Mouse (Mus musculus) inflammation-experienced regulatory T-cells, adult 6 months (primary cell): ENCODE measurements at regions not wholly inside any gene's neighbourhood (a gene's known extent, or its start where the extent isn't known, plus 50 kb on each side); places are given as distances from the start of the nearest gene placed in this dataset.

ENCODE experiments used
- ATAC-seq: one replicate; pipeline ENCODE4 v1.8.0; 2017

DNA sequence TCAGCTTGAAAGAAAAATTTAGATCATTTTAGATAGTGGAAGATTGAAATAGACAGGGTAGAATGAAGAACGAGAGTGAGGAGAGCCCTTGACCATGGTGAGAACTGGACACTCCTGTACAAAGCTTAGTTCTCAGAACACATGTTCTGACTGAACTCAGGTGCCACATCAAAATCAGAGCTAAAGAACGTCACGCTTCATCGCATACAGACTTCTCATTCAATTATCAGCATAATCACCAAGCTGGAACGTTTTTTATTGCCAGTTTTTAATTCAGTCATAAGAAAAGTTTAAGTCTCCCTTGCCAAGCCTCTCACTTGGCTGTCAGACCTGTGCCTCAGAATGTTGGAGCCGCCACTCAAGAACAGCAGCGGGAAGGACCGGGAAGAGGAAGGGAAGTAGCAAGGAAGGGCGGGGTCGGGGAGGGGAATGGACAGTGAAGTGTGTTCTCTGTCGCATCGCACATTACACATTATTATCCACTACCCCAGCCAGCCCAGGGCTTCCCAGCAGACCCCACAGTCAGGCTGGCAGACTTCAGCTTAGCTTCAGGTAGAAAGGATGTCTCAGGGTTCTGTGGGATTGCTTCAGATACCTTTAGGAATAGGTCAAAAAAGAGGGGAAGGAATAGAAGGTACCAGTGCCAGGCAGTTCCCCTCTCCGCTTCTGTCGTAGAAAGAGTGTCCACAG lies 140.1 kb upstream of the Smim15 start:
- ATAC-seq: no peak

GRCm38 (mm10) chr13:107903150-107903959 lies 140.9 kb upstream of the Smim15 start:
- peak; percentile 75 for ATAC-seq

GRCm38 (mm10) chr13:107902800-107903149 lies 141.5 kb upstream of the Smim15 start:
- ATAC-seq: peak; percentile 39

- ATAC-seq: no peak
Measured at GRCm38 (mm10) chr13:107899600-107900229, 144.5 kb upstream of the Smim15 start.

- ATAC-seq: no peak
Measured at GRCm38 (mm10) chr13:107897646-107898045, 146.6 kb upstream of the Smim15 start.

GRCm38 (mm10) chr13:107897184-107897583 lies 147.1 kb upstream of the Smim15 start:
- peak; percentile 93 for ATAC-seq

DNA sequence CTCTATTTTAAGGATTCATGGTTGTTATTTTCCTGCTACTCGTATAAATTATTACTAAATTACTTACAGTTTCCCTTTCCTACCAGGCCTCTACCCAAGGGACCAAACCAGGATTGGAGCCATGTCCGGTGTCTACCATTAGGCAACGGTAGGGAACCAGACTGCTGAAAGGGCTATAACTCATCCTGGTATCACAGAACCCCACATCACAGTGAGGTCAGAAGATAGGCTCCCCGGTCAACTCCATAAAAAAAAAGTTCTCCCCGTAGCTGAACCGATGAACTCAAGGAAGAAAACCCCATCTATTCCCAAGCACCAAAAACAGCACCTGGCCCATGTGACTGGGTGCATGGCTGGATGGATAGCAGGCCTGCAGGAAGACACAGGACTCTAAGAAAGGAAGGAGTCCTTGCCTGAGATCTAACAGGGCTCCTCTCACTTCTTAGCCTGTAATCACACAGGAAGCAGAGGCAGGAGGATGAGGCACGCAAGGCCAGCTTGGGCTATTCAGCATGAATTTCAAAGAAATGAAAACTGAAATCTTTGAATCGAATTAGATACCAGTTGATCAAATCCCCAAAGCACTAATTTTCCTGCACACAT lies 150.6 kb upstream of the Smim15 start:
- no peak for ATAC-seq

GRCm38 (mm10) chr13:107893081-107893480 lies 151.2 kb upstream of the Smim15 start:
- ATAC-seq: no peak

DNA sequence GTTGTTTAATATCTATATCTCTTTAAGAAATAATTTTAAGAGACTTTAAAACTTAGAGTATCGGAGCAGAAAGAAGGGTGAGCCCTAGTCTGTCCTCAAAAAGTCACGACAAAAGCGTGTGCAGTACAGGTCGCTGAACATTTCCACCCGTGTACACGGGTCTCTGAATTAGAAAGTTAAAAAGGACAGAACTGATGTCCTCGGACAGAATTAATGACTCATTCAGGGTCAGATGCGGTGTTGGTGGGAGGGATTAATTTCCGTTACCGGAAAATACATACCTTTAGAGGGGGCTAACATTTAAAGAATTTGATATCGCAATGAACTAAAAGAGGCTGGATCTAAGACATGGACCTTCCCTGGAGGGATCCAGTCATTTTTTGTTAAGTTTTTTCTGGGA lies 152.3 kb upstream of the Smim15 start:
- no peak for ATAC-seq

DNA sequence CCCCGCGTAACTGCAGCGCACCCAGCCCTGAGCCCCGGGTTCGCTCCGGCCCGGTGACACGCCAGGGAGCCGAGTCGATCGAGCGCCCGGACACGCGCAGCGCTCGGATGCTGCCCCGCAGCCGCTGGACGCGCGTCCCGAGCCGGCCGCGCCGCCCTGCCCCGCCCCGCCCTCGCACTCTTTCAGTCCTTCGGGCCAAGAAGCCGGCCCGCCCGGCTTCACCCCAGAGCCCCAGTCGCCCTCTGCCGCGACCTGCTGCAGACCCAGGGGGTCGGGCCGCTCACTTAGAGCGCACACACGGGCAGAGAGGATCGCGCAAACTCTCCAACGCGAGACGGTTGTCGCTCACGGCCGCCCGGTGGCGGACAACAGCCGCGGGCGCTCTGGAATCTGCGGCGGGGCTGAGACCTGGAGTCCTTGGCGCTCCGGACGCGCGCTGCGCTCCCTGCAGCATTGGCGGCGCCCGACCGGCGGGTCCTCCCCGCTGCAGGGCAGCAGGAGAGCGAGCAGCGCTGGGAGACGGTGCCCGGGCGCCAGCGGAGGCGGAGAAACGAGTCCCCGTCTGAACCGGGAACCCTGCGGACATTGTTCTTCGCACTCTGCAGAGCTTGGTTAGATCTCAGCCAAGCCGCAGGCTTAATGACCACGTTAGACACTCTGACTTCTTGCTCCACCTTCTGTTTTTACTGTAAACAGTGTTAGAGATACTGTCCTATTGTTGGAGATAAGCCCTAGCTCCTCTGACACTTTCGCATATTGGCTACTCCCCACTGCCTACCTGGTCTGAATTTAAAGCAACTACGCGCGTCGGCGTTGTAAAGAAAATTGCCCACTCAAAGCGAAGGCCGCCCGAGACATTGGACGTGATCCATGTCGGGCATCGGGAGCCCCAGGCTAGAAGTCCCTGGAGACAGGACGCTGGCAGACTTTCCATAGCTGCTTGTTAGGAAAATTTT lies 153.1 kb upstream of the Smim15 start:
- ATAC-seq: no peak

- peak; percentile 86 for ATAC-seq
Measured at GRCm38 (mm10) chr13:107889985-107890865, 154.0 kb upstream of the Smim15 start.

DNA sequence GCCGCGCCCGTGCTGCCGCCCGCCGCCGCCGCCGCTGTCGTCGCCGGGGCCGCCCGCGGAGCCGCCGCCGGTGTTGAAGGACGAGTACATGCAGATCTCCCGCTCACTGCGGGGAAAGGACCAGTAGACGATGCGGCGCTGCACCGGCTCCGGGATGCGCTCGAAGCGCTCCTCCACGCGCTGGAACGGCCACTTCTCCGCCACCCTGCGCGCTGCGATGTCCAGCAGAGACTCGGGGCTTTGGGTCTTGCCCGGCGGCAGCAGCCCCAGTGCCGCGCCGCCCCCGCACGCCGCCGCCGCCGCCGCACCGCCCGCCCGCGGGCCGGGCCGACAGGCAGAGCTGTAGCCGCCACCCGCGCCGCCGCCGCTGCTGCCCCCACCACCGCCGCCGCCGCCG lies 154.7 kb upstream of the Smim15 start:
- ATAC-seq: no peak

- ATAC-seq: no peak
Measured at GRCm38 (mm10) chr13:107888571-107889451, 155.4 kb upstream of the Smim15 start.

DNA sequence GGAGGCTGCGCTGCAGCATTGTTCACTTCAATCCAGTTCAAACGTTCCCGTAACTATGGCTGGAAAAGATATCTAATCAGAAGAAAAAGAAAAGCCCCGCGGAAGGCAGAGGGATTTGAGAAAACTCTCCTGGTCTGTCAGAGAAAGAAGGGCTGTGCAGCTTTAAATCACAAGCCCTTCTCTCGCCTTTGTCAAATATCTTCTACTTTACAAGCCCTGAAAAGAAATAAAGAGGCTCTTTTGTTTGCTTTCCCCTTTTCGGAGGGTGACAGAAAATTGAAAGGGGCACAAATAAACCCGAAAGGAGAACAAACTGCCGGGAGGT lies 156.1 kb upstream of the Smim15 start:
- no peak for ATAC-seq

- ATAC-seq: no peak
Measured at GRCm38 (mm10) chr13:107887366-107888230, 156.6 kb upstream of the Smim15 start.

GRCm38 (mm10) chr13:107884836-107885235 lies 159.4 kb upstream of the Smim15 start:
- ATAC-seq: no peak

DNA sequence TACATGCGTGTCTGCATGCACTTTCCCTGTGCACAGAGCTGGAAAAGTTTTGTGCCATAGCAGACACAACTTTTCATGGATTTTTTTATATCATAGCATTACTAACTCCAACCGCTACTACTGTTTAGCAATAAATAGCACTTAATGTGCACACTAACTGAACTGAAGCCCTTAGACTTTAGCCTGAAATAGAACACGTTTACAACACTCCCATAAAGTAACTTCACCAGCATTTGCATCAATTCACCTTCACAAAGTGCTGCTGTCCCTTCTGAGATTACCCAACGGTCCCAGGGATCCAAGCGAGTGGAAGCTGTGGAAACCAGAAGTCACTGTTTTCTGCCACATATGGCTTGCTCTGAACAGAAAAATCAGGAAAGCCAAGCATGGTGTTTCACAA lies 161.9 kb upstream of the Smim15 start:
- no peak for ATAC-seq

- ATAC-seq: no peak
Measured at GRCm38 (mm10) chr13:107880551-107880950, 163.7 kb upstream of the Smim15 start.

DNA sequence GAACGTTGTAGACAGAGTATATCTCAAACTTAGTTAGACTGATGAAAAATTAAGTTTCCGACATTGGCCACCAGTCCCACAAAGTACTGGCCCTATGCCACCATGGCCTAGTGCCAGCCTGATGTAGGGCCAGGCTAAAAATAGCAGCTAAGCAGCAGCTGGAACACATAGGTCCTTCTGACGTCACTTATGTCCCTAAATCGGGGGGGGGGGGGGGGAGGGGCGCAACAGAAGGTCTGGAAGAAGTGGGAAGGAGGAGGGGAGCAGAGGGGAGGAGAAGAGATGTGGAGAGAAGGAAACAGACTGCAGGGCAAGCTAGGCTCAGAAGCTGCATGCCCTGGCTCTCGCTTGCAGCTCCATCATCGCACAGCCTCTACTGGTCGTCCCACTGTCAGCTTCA lies 164.7 kb upstream of the Smim15 start:
- no peak for ATAC-seq
